Mouse (Mus musculus) liver, embryonic 16.5 days (tissue): Measurements from ENCODE around the gene Zfp160. TPM values are rescaled to one million over a fixed set of nuclear protein-coding genes. Genes with fewer than 3 reads are reported as not detected.

Experiments
- polyA plus RNA-seq: library from polyadenylated mRNA; unstranded; fragments of >200 nt; fragmentation: Nextera tagmentation; extraction: Ambion mirVana; gene quantifications from 2 replicates; pipeline ENCODE4 v1.2.1, GENCODE M21; 2015

Zfp160 gene
- polyA plus RNA-seq, 1 experiment from 2014 or later = 3.4 TPM

Other genes with a start within 250 kb of the Zfp160 start
- gene Vmn1r228, start 222.7 kb upstream of the Zfp160 start, polyA plus RNA-seq = not detected in 2 replicates
- gene Vmn1r229, start 197.3 kb upstream of the Zfp160 start, polyA plus RNA-seq = not detected in 2 replicates
- gene Vmn1r230, start 168.5 kb upstream of the Zfp160 start, polyA plus RNA-seq = not detected in 2 replicates
- not detected in 2 replicates for gene Vmn1r231, start 103.8 kb upstream of the Zfp160 start, polyA plus RNA-seq
- gene Vmn1r232, start 89.2 kb upstream of the Zfp160 start, polyA plus RNA-seq = not detected in 2 replicates
- 80.9 and 89.8 TPM in 2 replicates for gene Ppp2r1a, start 63.6 kb upstream of the Zfp160 start, polyA plus RNA-seq
- gene Vmn1r233, start 12.4 kb upstream of the Zfp160 start, polyA plus RNA-seq = not detected in 2 replicates
- not detected in 2 replicates for gene Vmn1r234, start 217.2 kb downstream of the Zfp160 start, polyA plus RNA-seq
- gene Vmn1r235, start 247.5 kb downstream of the Zfp160 start, polyA plus RNA-seq = not detected in 2 replicates